Mouse (Mus musculus) bone marrow, adult 2 months (tissue): ENCODE data around the gene Larp1. TPM values are rescaled to one million over a fixed set of nuclear protein-coding genes. Genes with fewer than 3 reads are reported as not detected.
A peak's percentile ranks its signal among the peaks of the same experiment; 100 is the strongest.

ENCODE experiments used
- H3K27ac ChIP-seq: fragments of 200-500 bp; 2 replicates; pipeline ENCODE4 v1.5.1; 2012; ENCODE audit warnings: low read depth, mild to moderate bottlenecking, control low read depth, inconsistent platforms, low read length; ENCODE audit not compliant: control insufficient read depth, poor library complexity, insufficient read depth
- H3K4me1 ChIP-seq: fragments of 200-500 bp; 2 replicates; pipeline ENCODE4 v1.6.1; 2011; ENCODE audit warnings: low read length; ENCODE audit not compliant: control insufficient read depth, insufficient read depth
- H3K4me3 ChIP-seq: fragments of 200-500 bp; replicated peaks from 2 replicates; pipeline ENCODE3; 2011; ENCODE audit warnings: mild to moderate bottlenecking, low read depth, low read length, control low read depth; ENCODE audit not compliant: control insufficient read depth
- CTCF ChIP-seq: fragments of 200-500 bp; IDR thresholded peaks from 2 replicates; pipeline ENCODE4 v1.5.1; 2011; ENCODE audit warnings: low read length, control low read depth; ENCODE audit not compliant: control insufficient read depth, insufficient read depth
- POLR2A ChIP-seq: fragments of 200-500 bp; IDR thresholded peaks from 2 replicates; pipeline ENCODE4 v1.6.1; 2011; ENCODE audit warnings: low read depth, mild to moderate bottlenecking, control low read depth, low read length, borderline replicate concordance; ENCODE audit not compliant: control insufficient read depth
- WGBS: fragments of 180-500 bp; shearing (Covaris S2); methylation state at CpG from one replicate; pipeline ENCODE4 v1.1.7; 2018; 5-methylcytosine and 5-hydroxymethylcytosine counted together
- polyA plus RNA-seq: library from polyadenylated mRNA; stranded (reverse); fragments of >200 nt; gene quantifications from 2 replicates; pipeline ENCODE4 v1.2.4, GENCODE M21; 2011; ENCODE audit warnings: low replicate concordance; ENCODE audit not compliant: missing spikeins, insufficient read depth, insufficient read length

Gene Larp1
- polyA plus RNA-seq = 17.0 and 28.2 TPM in 2 replicates

DNA sequence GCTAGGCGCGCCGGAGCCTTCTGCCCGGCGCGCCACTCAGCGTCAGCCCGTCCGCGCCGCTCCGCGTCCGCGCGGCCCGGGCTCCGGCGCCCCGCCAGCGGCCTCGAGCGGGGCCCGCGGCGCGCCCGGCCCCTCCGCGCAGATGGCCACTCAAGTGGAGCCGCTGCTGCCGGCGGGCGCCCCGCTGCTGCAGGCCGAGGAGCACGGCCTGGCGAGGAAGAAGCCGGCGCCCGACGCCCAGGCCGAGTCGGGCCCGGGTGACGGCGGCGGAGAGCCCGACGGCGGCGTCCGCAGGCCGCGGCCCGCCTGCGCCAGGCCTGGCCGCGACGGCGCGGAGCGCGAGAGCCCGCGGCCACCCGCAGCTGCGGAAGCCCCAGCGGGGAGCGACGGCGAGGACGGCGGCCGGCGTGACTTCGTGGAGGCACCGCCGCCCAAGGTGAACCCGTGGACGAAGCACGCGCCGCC lies at the start of gene Larp1:
Gene Larp1, plus strand, starts transcription at position 14 of the 465 bp plus-strand sequence.
- Histone ChIP-seq H3K4me3 (peak within 1 kb of the TSS; percentile 95), H3K27ac (peak within 1 kb of the TSS; percentile 95), H3K4me1 (no peaks in the 10 kb centered on the region; the same call in 1 of the 2 replicates)
- TF ChIP-seq CTCF (no peak), POLR2A (no peak)
- 4% methylated on average over 81 of the region's 84 CpGs for WGBS

DNA sequence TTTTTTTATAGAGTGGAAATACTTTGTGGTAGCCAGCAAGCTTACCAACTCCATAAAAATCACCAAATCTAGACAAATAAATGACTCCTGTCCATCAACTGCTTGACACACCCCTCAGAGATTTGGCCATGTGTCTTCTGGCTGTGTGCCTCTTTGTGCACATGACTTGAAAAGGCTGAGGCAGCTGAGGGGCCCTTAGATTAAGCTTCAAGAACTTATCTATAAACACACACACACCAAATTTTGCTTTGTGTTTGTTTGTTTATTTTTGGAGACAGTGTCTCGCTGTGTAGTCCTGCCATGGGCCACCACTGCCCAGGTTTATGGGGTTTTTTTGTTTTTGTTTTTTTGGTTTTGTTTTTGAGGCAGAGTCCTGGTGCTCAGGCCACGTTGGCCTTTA lies 48.9 kb upstream of the Larp1 start:
- Histone ChIP-seq H3K27ac (no peak overlapping the region), H3K4me1 (peaks cover 1% of the 10 kb centered on the region; the same call in 1 of the 2 replicates), H3K4me3 (no peak overlapping the region)
- TF ChIP-seq POLR2A (no peak), CTCF (no peak)
- WGBS = 66% methylated on average over 2 of the region's 2 CpGs

DNA sequence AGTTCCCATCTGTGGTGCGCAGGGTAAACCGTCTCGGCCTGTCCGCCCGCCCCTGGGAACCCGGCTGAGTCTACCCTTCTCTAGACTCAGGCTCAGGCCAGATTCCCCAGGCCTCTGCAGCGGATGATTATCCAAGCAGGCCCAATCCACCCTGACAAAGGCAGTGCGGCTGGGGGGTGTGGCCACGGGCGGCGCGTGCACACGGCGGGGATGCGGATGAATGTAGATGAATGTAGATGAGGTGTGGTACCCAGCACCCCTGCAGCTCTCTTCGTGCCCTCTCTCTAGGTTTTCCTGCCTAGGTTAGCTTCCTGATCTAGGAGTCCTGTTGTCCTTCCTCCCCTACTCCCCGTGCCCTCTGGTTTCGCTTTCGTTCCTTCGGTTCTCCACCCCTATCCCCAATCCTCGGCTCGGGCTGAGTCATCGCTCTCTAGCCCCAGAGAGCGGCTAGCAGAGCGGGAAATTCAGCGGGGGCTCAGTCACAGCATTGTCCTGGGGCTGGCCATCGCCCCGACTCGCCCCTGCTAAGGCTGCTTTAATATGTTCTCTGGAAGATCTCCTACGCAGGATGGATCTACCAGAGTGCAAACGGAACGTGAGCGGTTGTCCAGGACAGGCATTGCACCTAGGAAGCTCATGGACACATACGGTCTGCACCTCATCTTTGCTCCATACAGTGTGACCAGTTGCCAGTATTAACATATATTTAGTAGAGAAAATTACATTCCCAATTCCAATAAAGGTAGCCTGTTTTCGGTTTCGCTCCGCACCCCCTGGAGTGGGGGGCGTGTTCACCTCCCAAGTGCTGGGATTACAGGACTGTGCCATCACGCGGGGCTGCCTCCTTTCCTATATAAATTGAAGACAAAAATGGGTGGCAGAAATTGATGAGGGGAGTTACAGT lies 46.2 kb upstream of the Larp1 start:
- TF ChIP-seq CTCF = 0 out of 2 replicates have a peak, but pooled peaks have one; percentile 0
- TF ChIP-seq POLR2A = peak; percentile 28; the same call in 1 of the 2 replicates
- Histone ChIP-seq H3K4me1 (peaks cover 1% of the 10 kb centered on the region; the same call in 1 of the 2 replicates), H3K27ac (peak overlapping the region; percentile 17; the same call in 1 of the 2 replicates), H3K4me3 (peak overlapping the region; percentile 66)
- 4% methylated on average over 40 of the region's 40 CpGs for WGBS

DNA sequence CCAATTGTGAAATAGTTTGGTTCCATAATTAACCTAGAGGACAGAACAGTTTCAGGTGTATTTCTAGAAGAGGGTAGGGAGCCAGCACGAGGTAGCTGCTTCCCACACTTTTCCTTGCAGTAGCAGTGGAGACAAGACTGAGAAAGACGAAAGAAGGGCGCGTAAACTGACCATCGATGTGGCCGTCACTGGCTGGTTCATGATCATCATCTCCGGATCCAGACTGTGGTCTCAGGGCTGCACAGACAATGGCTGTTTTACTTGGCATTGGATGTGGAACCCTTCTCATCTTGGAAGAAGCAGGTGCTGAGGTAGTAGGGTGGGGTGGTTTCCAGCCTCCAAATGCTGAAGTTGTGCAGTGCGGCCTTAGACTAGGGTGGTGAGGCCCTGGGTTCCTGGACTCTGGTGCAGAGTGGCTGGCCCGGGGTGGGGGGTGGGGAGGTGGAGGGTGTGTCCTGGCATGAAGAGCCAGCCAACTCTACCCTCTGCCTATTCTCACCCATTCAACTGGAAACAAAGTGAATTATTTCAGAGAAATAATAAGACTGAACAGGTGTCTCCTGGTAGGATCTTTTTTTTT lies 45.5 kb upstream of the Larp1 start:
- Histone ChIP-seq H3K4me3 (peak overlapping the region; percentile 2), H3K27ac (no peak overlapping the region), H3K4me1 (peaks cover 1% of the 10 kb centered on the region; the same call in 1 of the 2 replicates)
- no peak for TF ChIP-seq POLR2A
- TF ChIP-seq CTCF = no peak
- 61% methylated on average over 9 of the region's 9 CpGs for WGBS

DNA sequence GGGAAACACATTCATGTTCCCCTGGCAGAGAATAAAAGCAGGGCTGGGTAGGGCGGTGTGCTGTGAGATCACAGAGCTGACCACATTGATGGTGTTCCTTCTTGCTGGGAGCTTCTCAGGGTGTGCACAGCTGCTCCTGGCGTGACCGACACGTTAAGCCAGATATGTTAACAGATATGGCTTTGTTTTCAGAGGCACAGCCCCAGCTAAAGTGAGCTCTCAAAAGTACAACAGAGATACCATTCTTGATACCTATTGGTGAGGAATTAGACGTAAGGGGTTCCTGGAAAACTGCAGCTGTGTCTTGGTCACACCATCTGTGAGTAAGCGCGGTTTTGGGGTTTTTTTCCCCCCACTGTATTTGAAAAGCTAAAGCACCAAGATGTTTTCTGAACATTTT lies 42.2 kb upstream of the Larp1 start:
- whole genome bisulfite sequencing = 67% methylated on average over 7 of the region's 7 CpGs

DNA sequence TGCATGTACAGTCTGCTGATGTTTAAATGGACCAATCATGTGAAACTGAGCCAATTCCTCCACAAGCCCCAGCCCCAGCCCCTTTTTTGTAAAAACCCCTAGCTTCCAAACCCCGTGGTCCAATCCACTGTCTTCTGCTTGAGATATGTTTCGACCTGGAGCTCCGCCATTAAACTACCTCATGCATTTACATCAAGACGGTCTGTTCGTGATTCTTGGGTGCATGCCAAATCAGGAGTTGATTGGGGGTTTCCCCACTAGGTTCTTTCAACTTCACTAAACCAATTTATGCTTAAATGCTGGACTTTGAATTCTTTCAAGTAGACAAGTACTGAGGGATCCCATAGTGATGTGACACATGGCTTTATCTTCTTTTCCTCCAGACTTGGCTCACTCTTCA lies 40.6 kb upstream of the Larp1 start:
- no peak for TF ChIP-seq POLR2A
- TF ChIP-seq CTCF = no peak
- H3K4me1 ChIP-seq = no peaks in the 10 kb centered on the region; the same call in 1 of the 2 replicates
- WGBS = 81% methylated on average over 5 of the region's 5 CpGs
- H3K4me3 ChIP-seq = no peak overlapping the region
- H3K27ac ChIP-seq = no peak overlapping the region

More for the DNA sequence above, 42.2 kb upstream of the Larp1 start:
- no peak overlapping the region for H3K4me3 ChIP-seq
- no peak overlapping the region for H3K27ac ChIP-seq
- no peaks in the 10 kb centered on the region; the same call in 1 of the 2 replicates for H3K4me1 ChIP-seq
- TF ChIP-seq CTCF = no peak
- no peak for TF ChIP-seq POLR2A

DNA sequence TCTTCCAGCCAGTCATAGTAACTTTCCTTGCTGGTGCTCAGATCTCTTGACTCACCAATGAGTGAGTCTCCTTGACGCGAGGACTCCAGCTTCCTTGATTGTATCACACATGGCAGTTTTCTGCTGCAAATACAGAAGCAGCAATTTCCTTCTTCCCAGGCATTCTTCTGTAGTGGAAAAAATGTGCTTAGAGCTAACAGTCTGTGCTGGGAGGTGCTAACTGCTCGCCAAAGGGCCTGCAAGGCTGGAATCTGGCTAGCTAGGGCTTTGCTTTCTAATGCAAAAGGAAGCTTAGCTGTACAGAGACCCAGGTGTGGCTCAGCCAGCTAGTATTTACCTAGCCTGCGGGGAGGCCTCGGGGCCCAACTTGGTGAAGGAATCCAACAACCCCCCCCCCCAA lies 38.3 kb upstream of the Larp1 start:
- Histone ChIP-seq H3K27ac (no peak overlapping the region), H3K4me3 (no peak overlapping the region), H3K4me1 (no peaks in the 10 kb centered on the region)
- 64% methylated on average over 5 of the region's 5 CpGs for WGBS
- TF ChIP-seq CTCF = no peak
- TF ChIP-seq POLR2A = no peak
